Mouse (Mus musculus): ENCODE data around the gene Heatr1.

Gene Heatr1

DNA sequence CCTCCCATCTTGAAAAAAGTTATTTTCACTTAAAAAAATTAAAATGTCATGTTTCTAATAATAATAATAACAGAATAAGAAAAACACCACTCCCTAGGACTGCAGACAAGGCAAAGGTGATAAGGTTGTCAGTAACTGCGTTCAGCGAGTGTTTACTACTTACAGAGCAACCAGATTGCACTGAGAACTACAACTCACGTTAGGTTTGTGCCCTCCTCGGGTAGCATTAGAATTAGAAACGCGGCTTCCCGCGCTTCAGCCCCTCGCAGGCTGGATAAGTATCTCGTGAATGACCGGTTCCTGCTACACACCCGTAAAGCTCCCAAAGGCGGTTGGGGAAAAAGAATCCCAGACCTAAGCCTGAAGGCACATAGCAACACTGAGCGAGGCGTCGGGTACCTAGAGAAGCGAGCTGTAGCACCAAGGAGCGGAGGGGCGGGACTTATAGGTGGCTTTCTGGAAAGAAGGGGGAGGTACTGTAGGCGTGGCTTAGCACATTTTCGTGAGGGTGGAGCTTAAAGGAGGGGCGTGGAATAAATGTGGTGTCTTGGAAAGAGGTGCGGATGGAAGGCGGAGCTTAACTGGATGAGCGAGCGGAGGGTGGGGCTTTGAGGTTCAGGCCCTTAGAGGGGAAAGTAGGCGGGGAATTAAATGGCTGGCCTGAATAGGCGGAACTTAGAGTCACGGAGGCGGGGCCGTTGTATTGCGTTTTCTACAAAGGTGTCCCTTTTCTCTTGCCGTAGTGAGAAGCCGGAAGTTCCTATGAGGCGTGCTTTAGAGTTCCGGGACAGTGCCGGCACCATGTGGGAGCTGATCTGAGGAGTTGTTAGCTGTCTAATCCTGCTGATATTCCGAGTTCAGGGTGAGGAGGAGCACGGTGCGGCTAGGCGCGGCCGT is at the start of gene Heatr1:
Gene Heatr1, plus strand, starts transcription at position 419 of the 897 bp plus-strand sequence.
- peak; percentile 90 for DNase-seq

DNA sequence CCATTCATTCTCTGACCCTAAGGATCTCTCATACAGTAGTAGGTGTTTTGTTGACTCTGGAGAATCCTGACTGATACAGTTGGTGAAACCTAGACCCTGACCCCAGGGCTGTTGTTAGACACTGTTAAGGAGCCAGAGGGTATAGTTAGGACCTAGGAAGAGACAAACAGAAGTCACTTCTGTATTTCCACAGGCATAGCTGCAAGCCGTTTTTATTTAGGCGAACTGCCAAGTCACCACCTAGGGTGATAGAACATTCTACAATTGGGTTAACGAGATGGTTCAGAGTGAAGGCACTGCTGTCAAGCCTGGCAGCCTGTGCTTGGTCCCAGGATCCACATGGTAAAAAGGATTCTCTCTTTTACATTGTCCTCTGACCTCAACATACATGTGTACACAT is 48.0 kb upstream of the Heatr1 start:
- no peak for DNase-seq

DNA sequence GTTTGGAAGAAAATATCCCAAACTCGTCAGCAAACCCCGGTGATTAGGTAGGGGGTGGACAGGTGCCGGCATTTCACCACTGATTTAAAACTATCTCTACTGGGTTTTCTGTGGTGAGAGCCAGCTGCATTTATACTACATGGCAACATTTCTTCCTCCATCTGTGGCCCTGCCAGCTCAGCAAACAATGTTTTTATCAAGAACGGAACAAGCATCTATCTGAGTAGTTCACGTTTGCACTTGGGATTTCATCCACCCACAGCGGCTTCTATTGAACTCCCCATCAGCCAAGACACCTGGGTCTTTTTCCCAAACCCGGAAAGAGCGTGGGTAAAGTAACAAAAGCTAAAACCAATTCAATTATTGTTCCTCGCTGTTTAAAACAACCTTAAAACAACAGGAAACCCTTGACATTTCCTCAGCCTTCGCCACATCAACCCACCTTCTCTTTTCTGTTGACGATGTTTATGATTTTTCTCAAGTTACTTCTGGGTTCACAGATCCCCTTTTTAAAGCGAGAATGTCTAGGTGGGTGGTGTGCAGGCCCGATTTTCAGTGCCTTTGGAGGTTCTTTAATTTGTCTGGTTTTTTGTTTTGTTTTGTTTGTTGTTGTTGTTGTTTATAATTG is 45.5 kb upstream of the Heatr1 start:
- no peak for DNase-seq

DNA sequence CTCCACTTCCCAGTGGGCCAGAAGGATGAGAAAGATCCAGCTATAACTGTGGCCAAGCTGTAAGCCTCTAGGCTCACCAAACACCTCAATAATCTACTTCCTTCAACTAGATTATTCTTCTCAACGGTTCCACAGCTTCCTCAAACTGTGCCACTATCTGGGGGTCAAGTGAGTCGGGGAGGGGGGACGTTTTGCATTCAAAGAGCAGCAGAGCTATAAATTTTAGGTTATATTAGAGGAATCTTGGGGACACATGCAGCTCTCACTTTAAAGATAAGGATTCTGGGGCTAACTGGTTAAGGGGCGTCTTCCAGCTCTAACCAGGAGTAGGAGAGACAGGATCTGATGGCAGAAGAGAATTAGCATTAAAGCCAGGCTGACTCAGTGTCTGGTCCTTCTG is 38.6 kb upstream of the Heatr1 start:
- DNase-seq, result no peak

DNA sequence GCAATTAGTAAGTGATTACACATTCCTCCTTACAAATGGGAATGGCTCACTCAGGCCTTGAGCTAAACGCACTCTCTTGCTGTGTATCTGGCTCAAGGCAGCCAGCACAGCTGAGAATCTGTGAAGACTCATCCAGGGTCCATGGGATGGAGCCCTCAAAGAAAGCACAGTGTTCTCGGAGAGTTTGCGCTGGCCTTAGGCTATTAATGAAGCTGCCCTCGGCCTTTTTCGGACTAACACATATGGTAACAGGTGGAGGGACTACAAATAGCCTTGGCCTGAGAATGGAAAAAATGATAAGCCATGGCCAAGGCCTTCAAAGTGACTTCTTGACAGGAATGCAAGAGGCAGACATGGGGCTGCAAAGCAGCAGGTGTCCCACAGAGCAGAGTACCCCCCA is 37.3 kb upstream of the Heatr1 start:
- no peak for DNase-seq

DNA sequence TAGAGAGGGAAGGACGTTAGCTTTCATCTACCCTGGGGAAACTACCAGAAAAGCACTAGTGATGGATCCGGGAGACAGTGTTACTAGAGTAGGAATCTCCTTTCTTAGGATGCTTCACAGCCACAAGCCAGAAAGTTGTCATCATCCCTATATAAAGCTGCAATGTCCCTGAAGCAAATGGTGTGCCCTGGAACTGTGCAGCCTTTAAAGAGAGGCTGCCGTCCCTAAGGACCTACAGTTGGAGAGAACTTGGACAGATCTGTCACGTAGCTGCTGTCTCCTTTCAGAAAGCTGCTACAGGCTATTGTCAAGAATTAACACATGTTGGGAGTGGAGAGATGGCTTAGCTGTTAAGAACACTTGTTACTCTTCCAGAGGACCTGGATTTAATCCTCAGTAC is 33.3 kb upstream of the Heatr1 start:
- DNase-seq, result no peak

DNA sequence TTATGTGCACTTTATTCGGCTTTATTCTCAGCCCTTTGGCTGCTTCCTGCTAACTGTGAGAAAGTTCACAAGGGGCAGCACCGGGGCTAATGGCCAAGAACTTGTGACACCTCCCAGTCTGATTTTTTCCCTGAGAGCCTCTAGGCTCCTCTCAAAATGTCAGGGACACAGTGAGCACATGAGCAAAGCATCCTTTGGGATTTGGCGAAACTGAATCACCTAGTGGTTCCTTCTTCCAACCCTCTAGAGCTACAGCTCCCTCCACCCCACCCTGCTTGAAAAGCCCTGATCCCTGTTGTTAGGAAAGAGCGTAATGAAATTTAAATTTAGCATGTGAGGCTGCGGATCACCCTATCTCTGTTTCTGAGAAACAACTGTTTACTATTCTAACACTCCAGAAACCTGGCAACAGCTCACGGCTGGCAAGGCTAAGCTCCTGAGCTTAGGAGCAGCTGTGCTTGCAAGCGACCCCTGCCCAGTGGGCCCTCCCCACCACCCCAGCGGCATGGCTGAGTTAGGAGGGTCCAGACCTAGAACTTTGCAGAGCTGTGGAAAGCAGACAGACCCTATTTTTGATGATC is 25.7 kb upstream of the Heatr1 start:
- no peak for DNase-seq

DNA sequence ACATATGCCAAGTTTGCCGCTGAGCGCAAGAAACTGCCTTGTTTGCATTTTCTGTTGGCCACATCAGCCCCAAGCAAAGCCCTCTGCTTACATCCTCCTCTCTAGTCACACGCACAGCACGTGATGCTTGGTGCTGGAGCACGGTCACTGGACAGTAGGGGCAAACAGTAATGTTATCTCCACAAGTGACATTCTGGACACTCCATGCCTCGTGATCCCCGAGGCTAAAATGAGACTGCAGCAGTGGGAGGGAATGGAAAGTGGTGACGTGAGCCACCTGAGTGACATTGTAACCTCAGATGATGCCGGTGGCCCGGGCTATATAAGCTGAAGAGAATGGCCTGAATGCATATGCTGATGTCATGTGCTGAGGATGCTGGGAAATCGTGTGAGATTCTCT is 24.9 kb upstream of the Heatr1 start:
- no peak for DNase-seq

DNA sequence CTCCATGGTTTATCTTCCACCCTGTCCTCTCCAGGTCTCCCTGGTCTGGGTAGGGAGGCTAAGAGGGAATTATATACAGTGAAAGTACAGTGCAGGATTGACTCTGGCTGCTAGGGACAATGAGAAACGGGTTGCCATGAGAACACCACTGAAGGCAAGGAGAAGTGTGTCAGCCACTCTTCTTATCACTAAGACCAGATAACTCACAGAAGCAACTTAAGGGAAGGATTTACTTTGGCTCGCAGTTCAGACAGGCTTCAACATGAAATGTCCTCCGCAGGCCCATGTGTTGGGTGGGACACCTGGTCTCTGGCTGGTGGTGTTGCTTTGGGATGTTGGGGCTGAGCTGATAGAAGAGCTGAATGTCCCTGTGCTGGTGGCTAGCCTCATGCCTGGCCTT is 22.1 kb upstream of the Heatr1 start:
- DNase-seq, result no peak

DNA sequence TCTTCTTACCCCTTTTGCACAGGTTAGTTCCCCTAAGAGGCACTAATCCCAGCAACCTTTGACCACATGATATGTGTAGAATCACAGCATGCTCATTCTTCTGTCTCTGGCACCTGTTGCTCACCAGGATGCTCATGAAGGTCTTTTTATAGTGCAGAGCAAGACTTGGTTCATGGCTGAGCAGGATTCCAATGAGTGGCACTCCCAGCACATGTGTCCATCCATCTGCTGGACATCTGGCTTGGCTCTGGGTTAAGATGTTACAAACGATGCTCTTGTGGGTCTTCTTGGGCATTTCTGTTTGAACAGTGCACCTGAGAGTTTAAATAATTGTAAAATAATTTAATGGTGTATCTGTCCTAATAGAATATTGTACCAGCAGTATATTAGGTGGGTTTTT is 18.0 kb upstream of the Heatr1 start:
- DNase-seq, result no peak

DNA sequence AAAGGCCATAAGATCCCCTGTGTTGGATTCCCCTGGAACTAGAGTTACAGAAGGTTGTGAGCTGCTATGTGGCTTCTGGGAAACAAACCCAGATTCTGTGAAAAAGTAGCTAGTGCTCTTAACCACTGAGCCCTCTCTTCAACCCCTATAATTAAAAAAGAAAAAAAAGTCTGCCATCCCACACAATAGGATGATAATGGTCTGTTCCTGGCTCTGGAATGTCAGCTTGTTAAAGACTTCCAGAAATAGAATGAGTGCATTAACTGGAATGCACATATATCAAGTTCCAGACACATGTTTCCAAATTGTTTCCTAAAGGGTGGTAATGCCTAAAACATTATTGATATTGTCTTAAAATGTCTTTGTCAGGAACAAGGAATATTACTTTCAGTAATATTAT is 10.0 kb upstream of the Heatr1 start:
- DNase-seq, result no peak

DNA sequence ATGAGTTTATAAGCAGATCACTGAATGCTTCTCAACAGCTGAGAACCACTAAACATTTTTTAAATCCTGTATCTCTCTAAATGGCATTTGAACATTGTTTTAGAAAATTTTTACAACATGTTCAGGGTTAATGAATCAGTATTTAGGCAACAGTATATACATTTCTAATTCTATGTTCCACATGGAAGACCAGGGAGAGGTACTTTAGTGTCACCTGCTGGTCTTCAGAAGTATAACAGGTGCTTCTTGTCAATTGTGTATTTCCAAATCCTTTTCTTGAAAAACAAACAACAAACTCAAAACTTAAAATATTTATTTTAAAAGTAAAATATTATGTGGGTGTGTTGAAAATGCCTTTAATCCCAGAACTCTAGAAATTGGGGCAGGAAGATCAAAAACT is 8.5 kb upstream of the Heatr1 start:
- no peak for DNase-seq

DNA sequence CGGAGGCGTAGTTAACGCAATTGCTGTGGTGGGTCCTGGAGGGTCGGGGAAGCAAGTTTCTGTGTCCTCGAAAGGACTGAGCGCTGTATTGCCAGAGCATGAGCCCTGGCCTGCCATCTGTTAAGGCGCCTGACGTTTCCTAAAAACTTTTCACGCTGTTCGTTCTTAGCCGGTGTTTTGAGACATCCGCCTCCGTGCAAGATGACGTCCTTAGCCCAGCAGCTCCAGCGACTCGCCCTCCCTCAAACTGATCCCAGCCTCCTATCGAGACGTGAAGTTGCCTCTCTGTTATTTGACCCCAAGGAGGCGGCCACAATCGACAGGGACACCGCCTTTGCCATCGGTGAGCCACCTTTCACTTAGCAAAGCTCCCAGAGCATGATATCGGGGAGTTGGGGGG is 744 bp downstream of the Heatr1 start:
- DNase-seq, result no peak

DNA sequence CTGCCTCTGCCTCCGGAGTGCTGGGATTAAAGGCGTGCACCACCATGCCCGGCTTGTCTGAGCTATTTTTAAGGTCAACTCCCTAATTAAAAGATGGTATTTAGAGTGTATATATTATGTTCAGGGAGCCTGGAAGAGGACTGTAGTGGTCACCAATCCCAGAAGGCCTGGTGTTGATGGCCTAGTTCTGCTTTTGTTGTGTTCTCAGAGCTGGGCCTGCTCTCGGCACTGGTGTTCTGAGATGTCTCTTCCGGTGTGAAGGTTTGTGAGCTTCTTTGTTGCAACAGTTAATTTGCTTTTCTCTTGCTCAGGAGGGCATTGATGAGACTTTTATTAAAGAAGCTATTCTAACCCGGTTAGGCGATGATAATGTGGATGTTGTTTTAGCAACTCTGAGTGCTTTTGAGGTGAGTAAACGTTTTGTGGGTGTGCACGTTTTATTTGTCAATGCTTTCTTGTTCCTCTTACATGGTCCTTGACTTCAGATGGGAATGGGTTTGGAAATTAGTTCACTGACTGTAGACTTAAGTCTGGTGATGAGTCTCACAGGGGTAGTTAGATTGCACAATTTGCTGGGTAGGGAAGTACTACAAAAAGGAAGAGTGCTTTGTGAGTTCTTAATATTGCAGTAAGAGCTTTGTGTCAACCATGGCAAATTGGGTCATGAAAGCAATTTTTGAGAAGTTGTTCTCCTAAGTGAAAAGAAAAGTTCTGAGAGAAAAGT is 13.7 kb downstream of the Heatr1 start:
- DNase-seq, result no peak

DNA sequence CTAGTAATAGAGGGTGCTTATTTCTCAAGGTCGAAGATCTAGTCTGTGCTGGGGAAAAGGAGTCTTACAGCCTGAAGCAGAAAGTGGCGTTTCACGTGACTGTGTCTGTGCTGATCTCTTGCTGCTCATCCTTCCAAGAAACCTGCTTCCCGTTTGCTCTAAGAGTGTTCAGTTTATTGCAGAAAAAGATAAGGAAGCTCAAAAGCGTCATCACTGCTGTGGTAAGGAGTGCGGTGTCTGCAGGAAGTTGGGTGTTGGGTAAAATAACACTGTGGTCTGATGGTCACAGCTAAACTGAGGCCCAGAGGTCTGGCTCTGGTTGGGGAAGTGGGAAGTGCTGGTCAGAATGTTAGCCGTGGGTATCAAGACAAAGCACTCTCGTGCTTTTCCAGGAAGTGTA is 17.2 kb downstream of the Heatr1 start:
- no peak for DNase-seq

DNA sequence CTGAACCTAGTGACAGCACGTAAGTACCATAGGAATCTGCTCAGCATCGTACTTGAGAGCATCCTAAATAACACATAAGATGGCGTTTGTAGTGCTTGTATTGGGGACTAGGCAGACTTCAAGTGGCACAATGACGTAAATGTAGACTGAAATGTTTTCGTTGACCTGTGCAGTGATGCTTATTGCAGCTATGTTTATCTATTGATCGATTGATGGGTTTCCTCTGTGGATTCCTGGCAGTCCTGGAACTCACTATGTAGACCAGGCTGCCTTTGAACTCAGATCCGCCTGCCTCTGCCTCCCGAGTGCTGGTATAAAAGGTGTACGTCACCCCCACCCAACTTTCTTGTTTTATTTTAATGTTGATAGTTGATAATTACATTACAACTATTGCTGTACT is 25.8 kb downstream of the Heatr1 start:
- no peak for DNase-seq

DNA sequence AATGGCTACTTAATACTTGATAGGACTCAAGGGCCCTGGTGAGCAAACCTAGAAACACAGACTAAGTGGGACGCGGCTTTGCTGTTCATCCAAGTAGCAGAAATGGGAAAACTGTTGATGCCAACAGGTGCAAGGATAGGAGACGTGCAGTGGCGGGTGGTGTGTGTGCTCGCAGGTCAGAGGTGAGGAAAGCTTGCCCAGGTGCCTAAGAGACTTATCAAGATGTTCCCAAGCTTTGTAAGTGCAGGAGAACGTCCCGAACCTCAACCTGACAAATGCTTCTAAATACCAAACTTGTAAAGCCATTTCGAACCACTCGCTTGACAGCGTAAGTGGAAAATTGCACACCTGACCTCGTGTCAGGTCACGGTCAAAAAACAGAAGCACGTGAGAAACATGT is 33.7 kb downstream of the Heatr1 start:
- no peak for DNase-seq

DNA sequence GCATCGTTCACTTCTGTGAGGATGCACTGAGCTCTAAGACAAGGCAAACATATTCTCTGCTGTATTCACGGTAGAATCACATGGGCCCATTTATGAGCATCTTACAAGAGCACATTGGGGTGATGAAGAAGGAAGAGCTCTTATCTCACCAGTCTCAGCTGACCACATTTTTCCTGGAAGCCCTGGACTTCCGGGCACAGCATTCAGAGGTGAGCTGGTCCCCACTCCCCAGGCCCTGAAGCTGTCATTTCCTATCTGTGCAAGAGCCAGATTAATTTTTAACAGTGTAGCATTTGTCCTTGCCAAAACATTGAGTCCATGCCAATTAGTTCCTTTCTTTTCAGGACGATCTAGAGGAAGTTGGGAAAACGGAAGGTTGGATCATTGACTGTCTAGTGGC is 39.0 kb downstream of the Heatr1 start:
- no peak for DNase-seq

DNA sequence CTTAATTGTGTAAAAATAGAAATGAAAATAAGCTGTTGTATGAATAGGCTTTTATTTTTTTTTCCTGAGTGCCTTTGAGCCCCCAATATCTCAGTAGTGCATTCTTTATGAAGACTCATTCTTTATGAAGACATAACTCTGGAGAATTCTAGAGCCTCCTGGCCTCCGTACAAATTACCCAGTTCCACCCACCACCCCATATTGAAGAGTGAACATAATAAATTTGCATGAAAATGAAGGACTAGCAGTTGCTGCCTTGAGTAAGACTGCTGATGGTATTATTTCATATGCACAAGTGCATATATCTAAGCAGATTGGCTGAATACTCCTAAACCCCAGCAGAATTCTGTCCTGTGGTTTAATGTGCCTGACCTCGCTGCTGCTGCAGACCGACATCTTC is 44.8 kb downstream of the Heatr1 start:
- no peak for DNase-seq

DNA sequence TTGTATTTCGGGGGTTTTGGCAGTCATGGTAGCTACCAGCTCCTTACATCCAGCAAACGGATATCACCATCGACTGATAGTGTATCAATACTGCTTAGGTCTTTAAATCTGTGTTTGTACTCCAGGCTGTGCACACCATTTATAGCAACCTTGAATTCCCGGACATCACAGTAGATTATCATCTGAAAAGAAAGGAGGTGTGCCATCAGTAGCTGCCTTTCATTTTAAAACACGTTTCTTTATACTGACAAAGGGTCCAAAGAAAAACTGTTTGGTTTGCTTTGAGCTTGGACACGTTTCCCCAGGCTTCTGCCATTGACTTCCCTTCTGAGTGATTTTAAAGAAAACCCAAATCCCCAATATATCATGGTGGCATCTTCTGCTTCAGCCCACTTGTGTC is 46.0 kb downstream of the Heatr1 start:
- DNase-seq, result no peak

DNA sequence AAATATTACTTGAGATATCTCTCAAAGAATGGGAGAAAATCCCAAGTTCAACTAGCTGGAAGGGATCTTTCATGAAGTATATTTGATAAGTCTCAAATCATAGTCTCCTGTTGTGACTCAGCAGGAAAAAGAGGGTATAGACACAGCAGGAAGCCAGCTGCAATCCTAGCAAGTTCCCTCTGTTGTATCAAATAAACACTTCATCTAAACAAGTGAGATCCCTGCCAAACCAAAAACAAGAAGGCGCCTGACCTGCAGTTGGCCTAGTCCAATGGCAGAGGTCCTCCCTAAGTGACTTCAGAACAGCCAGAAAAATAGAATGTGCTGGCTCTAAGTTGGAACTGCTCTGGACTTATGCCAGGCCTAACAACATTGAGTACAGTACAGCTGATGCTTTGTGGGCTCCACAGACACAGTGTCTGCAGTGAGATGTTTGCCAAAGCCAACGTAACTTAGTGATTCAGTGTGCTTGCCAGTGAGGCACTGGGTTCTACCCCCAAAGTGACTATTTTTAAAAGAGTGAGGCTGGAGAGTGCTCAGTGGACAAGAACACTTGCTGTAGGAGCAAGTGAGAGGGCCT is 47.3 kb downstream of the Heatr1 start:
- peak; percentile 19 for DNase-seq

DNA sequence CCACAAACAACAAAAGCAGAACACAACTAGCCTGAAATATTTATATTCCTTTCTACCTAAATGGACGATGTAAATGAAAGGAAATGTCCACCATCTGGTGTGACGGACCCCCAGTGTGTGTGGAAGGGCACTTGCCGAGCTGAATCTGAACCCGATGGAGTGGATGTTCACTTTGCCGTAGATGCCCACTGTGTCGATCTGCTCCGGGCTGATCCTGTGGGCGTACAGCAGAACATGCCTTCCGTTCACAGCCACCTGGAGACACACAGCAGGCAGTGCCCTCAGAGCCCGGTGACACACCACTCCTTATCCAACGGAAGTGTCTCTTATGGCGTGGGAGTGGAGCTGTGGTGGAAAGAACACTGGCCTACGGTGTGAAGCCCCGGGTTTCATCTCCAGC is 58.3 kb downstream of the Heatr1 start:
- DNase-seq, result no peak

DNA sequence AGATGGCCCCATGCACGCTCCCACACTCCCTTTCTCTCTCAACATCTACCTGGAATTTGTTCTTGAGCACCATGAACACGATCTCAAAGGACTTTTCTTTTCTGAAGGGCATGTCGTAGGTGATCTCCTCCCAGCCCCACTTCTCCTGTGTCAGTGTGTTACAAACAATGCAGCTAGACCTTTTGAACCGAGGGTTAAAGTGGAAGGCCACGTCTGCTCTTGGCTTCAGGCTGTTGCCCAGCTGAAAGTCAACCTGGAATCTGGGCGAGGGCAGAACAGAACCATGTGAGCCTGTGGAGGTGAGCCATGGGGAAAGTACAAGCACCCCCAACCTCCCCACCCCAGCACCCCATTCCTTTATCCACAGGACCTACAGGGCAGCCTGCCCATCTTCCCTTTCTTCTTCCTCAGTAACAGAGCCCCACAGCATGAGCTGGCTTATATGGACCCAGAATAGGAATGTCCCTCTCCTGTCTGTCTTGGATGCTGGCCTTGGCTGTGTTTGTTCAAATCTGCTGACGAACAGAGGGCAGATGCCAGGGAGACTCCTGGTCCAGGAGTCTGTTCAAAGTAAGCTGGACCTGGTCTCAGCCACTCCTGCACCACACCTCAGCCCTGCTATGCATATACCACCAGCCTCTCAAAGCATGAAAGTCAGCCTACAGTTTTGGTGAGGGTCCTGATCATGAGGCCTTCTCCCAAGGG is 60.0 kb downstream of the Heatr1 start:
- no peak for DNase-seq

All from right cerebral cortex, postnatal 25 days (tissue).